Mouse (Mus musculus) lung, postnatal 0 days (tissue): ENCODE measurements around the gene Aldh3b1. TPM values are rescaled to one million over a fixed set of nuclear protein-coding genes. Genes with fewer than 3 reads are reported as not detected.
"Not testable (repeated sequence)": the region's sequence is repeated elsewhere in the genome, so short reads cannot be mapped to it uniquely, and the experiment has no call there.

Experiments
- ATAC-seq: fragments of 200-750 bp; cut with Nextera tagmentation; 2 replicates; pipeline ENCODE4 v1.8.0; 2017; ENCODE audit warnings: moderate library complexity
- DNase-seq: peaks from one replicate; pipeline ENCODE4 v3.0.0-alpha.2; 2016; ENCODE audit warnings: low spot score
- H3K27ac ChIP-seq: fragments of 300-500 bp; sonication (generic); 2 replicates; pipeline ENCODE4 v1.5.1; 2014; ENCODE audit warnings: antibody characterized with exemption, mild to moderate bottlenecking, low read length, mixed read lengths
- H3K27me3 ChIP-seq: fragments of 300-500 bp; sonication (generic); replicated peaks from 2 replicates; pipeline ENCODE4 v1.6.1; 2014; ENCODE audit warnings: low read length, mixed read lengths; ENCODE audit not compliant: insufficient read depth
- H3K36me3 ChIP-seq: fragments of 300-500 bp; sonication (generic); 2 replicates; pipeline ENCODE4 v1.6.1; 2014; ENCODE audit warnings: low read length, mixed read lengths; ENCODE audit not compliant: insufficient read depth
- H3K4me1 ChIP-seq: fragments of 300-500 bp; sonication (generic); 2 replicates; pipeline ENCODE4 v1.6.1; 2014; ENCODE audit warnings: antibody characterized with exemption, low read depth, low read length, mixed read lengths; ENCODE audit not compliant: insufficient read depth
- H3K4me2 ChIP-seq: fragments of 300-500 bp; sonication (generic); replicated peaks from 2 replicates; pipeline ENCODE4 v1.6.1; 2014; ENCODE audit warnings: low read depth, mild to moderate bottlenecking, low read length, moderate library complexity, mixed read lengths
- H3K4me3 ChIP-seq: fragments of 300-500 bp; sonication (generic); 2 replicates; pipeline ENCODE4 v1.5.1; 2014; ENCODE audit warnings: low read depth, low read length
- H3K9ac ChIP-seq: fragments of 300-500 bp; sonication (generic); replicated peaks from 2 replicates; pipeline ENCODE4 v1.6.1; 2014; ENCODE audit warnings: low read depth, mild to moderate bottlenecking
- H3K9me3 ChIP-seq: fragments of 300-500 bp; sonication (generic); 2 replicates; pipeline ENCODE4 v1.6.1; 2016; ENCODE audit warnings: low read length, mixed read lengths
- CTCF ChIP-seq: IDR thresholded peaks from 2 replicates; pipeline ENCODE4 v1.5.1; 2016; ENCODE audit warnings: antibody characterized with exemption, mild to moderate bottlenecking
- EP300 ChIP-seq: IDR thresholded peaks from 2 replicates; pipeline ENCODE4 v1.6.1; 2016; ENCODE audit warnings: antibody characterized with exemption, mild to moderate bottlenecking, control low read depth
- WGBS: fragments of 180-500 bp; shearing (Covaris S2); extraction: QIAGEN DNeasy Blood & Tissue Kit; methylation state at CpG from one replicate; pipeline ENCODE4 v1.1.7; 2014; 5-methylcytosine and 5-hydroxymethylcytosine counted together
- polyA plus RNA-seq: library from polyadenylated mRNA; unstranded; fragments of >200 nt; fragmentation: Nextera tagmentation; extraction: Ambion mirVana; gene quantifications from 2 replicates; pipeline ENCODE4 v1.2.1, GENCODE M21; 2015

Aldh3b1 gene
- polyA plus RNA-seq, 1 experiment from 2014 or later, result 33.2 TPM

DNA sequence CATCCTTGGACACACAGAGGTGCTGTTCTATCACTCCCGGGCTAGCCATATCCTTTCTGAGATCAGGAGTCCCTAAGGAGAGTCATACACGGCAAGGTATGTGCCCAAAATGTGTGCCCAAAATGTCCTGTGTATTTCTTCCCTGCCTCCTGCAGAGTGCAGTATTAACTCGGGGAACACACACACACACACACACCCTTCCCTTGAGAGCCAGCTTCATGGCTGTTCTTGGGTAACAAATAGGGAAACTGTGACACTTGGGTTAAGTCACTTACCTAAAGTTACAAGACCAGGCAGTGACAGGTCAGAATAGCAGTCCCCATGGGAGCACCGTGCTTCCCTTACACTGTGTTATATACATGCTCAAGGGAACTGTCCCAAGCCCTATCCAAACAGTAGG lies 34.4 kb upstream of the Aldh3b1 start:
- ATAC-seq (no peak), DNase-seq (no peak)
- Histone ChIP-seq H3K9ac (no peak overlapping the region), H3K36me3 (no peaks in the 10 kb centered on the region), H3K27ac (no peak overlapping the region), H3K4me1 (no peaks in the 10 kb centered on the region), H3K4me2 (no peak overlapping the region), H3K9me3 (no peaks in the 10 kb centered on the region), H3K27me3 (no peaks in the 10 kb centered on the region), H3K4me3 (no peak overlapping the region)
- peak; percentile 39 for TF ChIP-seq CTCF
- no peak for TF ChIP-seq EP300
- 70% methylated on average over 4 of the region's 4 CpGs for WGBS

DNA sequence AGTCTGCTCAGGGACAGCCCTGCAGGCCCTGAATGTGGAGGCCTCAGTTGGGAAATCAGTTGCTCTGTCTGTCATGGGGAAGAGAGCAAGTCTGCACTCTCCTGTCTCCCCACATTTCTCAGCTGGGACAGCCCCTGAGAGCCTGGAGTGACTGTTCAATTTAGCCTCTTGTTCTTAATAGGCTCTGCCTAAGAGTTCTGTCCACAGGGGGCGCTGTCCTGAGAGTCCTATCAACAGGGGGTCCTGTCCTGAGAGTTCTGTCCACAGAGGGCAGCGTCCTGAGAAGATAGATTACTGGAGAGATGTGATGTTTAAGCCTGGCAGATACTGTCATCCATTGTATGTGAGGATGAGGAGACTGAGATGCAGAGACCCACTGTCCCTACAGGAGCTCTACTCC lies 32.9 kb upstream of the Aldh3b1 start:
- Histone ChIP-seq H3K4me1 (no peaks in the 10 kb centered on the region), H3K27ac (no peak overlapping the region), H3K4me2 (no peak overlapping the region), H3K4me3 (no peak overlapping the region), H3K27me3 (no peaks in the 10 kb centered on the region), H3K9ac (no peak overlapping the region), H3K36me3 (no peaks in the 10 kb centered on the region), H3K9me3 (no peaks in the 10 kb centered on the region)
- ATAC-seq (no peak), DNase-seq (peak; percentile 43)
- TF ChIP-seq EP300, result no peak
- TF ChIP-seq CTCF, result peak; percentile 53
- 15% methylated on average over 2 of the region's 2 CpGs for WGBS

DNA sequence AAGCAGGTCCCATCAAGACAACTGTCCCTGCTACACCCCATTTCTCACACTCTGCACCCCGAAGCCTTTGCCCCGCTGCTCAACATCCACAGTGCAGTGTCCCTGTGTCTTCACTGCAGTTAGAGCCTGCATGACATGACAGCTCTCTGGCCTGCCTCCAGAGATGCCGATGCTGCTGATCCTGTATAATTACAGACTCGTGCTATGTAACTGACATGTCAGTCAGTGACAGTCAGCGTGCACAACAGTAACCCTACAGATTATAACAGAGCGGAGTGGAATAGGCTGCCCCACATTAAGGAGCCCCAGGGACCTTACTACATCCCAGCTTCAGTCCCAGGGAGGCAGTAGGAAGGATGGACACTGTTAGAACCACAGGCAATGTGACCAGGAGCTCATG lies 32.2 kb upstream of the Aldh3b1 start:
- DNase-seq, H3K4me3 ChIP-seq, H3K9me3 ChIP-seq, ATAC-seq, H3K4me2 ChIP-seq, H3K27ac ChIP-seq, H3K9ac ChIP-seq, H3K36me3 ChIP-seq, H3K27me3 ChIP-seq, H3K4me1 ChIP-seq: not testable (repeated sequence)
- WGBS, result 59% methylated on average over 6 of the region's 6 CpGs

DNA sequence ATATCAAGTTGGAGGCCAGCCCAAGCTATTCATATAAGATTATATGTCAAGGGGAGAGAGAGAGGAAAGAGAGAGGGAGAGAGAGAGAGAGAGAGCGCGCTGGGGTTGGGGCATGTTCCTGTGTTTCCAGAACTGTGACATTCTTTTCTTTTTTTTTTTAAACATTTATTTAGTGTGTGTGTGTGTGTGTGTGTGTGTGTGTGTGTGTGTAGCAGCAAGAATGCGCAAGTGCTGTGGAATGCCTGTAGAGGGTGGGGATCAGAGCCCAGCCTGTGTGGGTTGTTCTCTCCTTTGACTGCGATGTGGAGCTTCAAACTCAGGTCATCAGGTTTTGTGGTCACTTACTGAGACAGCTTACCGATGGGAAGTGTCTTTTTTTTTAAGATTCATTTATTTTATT lies 30.6 kb upstream of the Aldh3b1 start:
- Histone ChIP-seq H3K9ac (no peak overlapping the region), H3K4me2 (no peak overlapping the region), H3K27me3 (no peaks in the 10 kb centered on the region), H3K4me3 (no peak overlapping the region), H3K9me3 (no peaks in the 10 kb centered on the region), H3K4me1 (no peaks in the 10 kb centered on the region), H3K36me3 (no peaks in the 10 kb centered on the region), H3K27ac (no peak overlapping the region)
- 49% methylated on average over 5 of the region's 5 CpGs for whole genome bisulfite sequencing
- TF ChIP-seq EP300, result peak; percentile 70
- TF ChIP-seq CTCF, result no peak
- ATAC-seq (peak; percentile 80), DNase-seq (peak; percentile 76)

DNA sequence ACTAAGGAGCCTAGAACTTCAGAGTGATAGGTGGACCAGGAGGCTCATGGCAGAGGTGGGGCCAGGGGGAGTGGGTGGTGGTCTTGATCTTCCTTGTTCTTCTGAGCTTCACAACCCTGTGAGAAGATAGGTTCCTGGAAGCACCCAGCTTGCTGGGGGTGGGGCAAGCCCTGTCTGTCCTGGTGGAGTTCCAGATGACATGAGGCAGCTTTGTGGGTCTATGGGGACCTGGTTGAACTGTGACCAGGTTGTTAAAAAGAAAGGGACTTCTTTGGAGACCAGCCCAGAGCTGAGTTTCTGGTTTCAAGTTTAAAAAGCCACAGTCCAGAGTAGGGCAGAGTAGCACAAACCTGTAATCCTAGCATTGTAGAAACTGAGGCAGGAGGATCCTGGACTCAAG lies 29.4 kb upstream of the Aldh3b1 start:
- DNase-seq, result no peak
- no peak for TF ChIP-seq CTCF
- no peak for TF ChIP-seq EP300
- H3K27ac ChIP-seq, result no peak overlapping the region
- H3K4me2 ChIP-seq, result no peak overlapping the region
- no peaks in the 10 kb centered on the region for H3K9me3 ChIP-seq
- no peak overlapping the region for H3K4me3 ChIP-seq
- no peak overlapping the region for H3K9ac ChIP-seq
- H3K27me3 ChIP-seq, result no peaks in the 10 kb centered on the region
- no peaks in the 10 kb centered on the region for H3K36me3 ChIP-seq
- no peaks in the 10 kb centered on the region for H3K4me1 ChIP-seq
- ATAC-seq, result no peak

DNA sequence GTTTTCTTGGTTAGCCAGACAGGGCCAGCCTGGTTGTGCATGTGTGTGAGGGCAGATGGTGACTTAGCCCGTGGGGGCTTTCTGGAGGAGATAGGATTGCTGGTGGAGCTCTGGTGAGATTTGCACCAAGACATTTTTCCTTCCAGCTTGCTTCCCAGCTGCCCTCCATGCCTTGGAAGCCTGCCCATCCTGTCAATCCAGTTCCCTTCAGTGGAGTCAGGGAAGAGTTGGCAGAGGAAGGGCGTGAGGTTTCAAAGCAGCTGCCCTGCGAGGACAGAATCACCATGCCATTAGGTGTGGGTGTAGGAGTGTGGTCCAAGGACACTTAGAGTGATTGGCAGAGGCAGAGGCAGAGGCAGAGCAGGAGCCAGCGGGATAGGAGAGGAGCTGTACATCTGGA lies 28.9 kb upstream of the Aldh3b1 start, which contains the start of gene Aldh3b3:
Gene Aldh3b3 (plus strand): TSS at position 176 of the 400 bp plus-strand sequence.
- Histone ChIP-seq H3K4me3 (no peak within 1 kb of the TSS), H3K27me3 (no peaks in the 10 kb centered on the region), H3K9me3 (no peaks in the 10 kb centered on the region), H3K4me1 (no peaks in the 10 kb centered on the region), H3K4me2 (no peak within 1 kb of the TSS), H3K36me3 (no peaks in the 10 kb centered on the region), H3K9ac (no peak within 1 kb of the TSS), H3K27ac (no peak within 1 kb of the TSS)
- 46% methylated on average over 4 of the region's 4 CpGs for WGBS
- ATAC-seq (no peak), DNase-seq (peak; percentile 25)
- TF ChIP-seq EP300 (no peak), CTCF (no peak)

DNA sequence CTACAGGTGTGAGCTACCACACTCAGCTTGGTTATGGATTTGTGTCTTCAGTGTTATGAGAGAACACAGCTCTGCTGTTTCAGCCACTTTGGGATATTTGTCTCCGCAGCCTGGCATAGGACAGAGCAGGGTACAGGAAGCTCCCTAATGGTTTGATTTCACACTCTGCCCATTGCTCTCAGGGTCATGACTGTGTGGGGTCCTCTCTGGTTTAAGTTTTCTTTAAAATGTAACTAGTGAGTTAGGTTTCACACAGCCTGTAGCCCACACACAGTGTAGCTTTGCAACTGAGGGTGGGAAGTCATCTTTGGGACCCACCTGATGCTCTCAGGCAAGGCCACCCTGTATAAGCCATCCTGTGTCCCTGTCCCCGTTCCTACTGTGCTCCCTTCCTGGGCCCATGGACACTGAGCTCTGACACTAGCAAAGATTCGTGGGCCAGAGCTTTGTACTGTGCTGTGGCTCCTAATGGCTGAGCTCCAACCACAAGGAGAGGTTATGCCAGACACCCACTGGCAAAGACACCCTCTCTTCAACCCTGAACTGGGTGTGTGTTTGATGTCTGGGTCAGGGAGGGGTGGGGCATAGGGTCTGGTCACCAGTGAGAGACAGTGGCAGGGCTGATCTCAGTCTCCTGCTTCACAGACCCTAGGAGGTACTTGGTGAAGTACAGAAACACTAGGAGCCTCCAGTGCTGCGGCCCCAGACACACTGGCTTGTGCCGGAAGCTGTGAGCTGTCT lies 27.9 kb upstream of the Aldh3b1 start:
- 75% methylated on average over 5 of the region's 5 CpGs for WGBS
- ATAC-seq, result not testable (repeated sequence)

More for the DNA sequence above, 27.9 kb upstream of the Aldh3b1 start:
- not testable (repeated sequence) for H3K4me3 ChIP-seq, H3K27ac ChIP-seq, DNase-seq, H3K4me2 ChIP-seq, H3K9ac ChIP-seq, H3K27me3 ChIP-seq, H3K4me1 ChIP-seq, H3K9me3 ChIP-seq, H3K36me3 ChIP-seq
